Mouse (Mus musculus) lung, postnatal 4 days (tissue): Measurements from ENCODE around the gene Prss54.
"Not testable (repeated sequence)": the region's sequence is repeated elsewhere in the genome, so short reads cannot be mapped to it uniquely, and the experiment has no call there.

Experiments
- DNase-seq, 2 experiments: peaks; one replicate each; pipeline ENCODE4 v3.0.0; 2021

The Prss54 gene

DNA sequence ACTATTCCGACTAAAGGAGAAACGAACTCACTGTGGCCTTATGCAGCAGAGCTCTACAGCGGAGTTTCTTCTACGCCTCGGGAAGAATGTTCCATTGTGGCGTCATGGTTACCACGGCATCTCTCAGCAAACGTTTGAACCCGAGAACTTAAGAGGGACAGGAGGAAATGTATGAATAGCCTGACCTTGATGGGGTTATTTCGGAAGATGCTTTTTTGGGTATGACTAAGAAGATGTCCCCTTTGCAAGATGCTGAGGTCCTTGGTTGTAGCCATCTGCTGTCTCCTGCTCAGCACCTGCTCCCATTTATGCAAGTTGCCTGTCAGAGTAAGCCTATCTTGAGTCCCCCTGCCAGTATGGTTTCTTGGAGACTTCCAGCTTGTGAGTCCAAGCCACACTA lies at the start of gene Prss54:
Gene Prss54, minus strand, starts transcription at position 101 of the 400 bp plus-strand sequence.
- no peak for DNase-seq

DNA sequence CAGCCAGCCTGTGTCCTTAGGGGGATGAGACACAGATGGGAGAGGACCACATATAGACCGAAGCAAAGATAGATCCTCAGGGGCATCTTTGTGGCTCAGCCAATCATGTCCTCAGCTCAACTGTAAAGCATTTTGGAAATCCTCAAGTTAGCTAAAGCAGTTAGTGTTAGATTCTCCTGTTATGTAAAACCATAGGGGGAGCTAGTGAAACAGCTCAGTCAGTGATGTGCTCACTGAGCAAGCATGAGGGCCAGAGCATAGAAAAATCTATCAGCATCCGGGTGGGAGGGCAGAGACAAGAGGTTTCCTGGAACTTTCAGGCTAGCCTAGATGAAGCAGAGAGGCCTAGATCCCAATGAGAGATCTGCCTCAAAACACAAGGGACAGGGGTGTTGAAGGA lies 48.7 kb upstream of the Prss54 start:
- DNase-seq: no peak

DNA sequence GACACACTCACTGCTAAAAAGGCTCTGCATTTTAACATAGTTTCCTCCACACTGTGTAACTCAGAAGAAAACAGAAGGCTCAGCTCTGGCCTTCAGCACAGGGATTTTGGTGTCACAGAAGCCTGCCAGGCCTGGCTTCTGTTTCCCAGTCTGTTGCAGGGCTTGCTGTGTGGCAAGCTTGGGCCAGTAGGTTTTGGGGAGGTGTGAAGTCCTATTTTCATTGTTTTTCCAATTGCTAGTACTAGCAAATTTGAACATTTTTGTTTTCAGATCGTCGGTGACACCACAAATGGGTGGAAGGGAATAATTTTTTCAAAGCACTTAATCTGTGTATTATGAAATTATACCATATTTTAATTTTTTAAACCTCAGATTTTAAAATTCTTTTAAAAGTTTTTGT lies 43.9 kb upstream of the Prss54 start:
- DNase-seq: no peak

DNA sequence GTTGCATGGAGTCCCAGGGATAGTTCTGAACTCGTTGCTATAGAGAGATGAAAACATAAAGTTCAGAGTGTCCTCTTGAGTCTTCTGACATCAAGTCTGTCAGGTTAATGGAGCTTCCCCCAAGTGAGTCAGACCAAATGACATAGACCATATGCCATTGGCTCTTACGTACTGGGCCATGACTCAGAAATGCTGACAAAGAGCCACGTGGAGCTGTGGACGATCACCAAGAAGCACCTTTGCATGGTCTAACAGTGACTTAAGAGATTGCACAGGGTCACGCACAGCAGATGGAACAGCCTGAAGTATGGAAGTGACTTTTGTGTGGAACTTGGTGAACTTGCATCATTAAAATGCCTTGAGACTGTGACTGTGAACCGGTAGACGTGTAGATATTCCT lies 40.2 kb upstream of the Prss54 start:
- DNase-seq: no peak

DNA sequence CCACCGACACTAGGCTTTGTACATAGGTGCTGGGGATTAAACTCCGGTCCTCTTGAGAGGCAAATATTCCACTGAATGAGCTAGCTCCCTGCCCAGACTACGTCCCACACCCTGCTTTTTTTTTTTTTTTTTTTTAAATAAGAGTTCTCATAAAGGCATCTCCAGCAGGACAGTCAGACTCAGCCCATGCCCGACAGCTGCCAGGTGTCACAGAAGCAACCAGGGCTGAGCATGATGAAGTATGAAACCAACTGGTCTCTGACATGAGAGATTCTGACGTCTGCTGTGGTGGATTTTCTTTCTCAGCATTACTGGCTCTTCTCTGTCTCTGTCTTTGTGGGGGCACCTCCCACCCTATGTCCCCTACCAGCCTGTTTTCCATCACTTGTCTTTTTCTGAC lies 35.6 kb upstream of the Prss54 start:
- no peak for DNase-seq

DNA sequence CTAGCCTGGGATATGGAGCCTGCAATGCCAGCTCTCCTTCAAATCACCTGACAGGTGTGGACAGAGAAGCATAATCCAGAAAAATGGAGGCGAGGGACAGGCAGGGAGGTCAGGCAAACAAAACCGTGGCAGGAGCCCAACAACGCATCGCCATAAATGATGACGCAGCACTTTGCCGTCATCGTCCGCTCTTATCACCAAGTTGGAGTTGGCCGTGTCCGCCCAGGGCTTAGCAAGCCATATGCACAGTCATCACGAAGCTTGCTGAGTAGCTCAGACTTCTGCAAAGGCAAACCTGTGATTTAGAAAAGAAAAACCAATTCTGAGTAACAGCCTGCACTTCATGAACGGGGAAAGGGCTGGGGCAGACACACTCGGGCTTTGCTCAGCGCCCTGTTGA lies 34.6 kb upstream of the Prss54 start:
- DNase-seq: no peak

DNA sequence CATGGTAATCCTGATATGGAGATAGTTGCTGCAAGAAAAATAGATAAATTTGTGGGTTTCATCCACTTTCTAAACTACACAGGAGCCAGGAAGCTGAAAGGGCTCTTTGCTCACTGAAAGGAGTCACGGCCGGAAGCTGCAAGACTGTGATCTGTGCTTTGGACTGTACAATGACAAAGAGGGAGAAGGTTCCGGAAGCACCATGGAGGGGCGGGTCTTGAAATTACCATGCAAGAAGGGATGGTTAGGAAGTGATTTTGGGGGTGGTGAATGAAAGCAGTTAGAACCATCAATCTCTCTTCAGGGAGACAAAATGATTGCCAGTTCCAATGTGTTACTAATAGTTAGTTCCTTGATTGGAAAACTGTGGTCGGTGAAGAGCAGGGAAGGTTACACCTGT lies 33.3 kb upstream of the Prss54 start:
- DNase-seq: no peak

DNA sequence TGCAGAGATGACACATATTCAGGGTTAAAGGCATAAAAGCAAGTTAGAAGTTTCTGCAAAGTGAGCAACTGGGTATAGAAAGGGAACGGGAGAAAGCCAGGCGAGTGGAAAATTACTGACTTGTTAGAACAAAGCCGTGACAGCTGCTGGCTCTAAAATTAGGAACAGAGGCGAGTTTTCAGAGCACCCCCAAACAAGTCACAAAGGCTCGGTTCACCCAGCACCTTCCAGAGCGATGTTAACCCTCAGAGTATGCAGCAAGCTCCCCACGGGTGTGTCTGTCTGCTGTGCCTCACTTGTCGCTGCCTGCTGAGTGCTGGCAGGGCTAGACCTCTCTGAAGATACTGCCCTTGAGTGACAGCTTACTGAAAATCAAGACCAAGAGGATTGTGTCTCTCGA lies 31.1 kb upstream of the Prss54 start:
- DNase-seq: no peak

DNA sequence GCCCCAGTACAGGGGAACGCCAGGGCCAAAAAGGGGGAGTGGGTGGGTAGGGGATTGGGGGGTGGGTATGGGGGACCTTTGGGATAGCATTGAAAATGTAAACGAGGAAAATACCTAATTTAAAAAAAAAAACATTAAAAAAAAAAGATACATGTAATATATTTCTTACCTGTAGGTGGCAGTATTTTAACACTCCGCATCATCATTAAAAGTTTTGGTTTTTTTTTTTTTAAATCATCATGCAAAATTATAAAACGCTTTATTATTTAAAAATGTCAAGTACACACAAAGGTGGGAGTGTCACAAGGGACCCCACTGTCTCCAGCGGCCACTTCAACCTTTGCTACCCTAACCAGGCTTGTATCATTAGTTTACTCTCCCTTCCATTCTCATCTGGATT lies 30.4 kb upstream of the Prss54 start:
- not testable (repeated sequence) for DNase-seq

DNA sequence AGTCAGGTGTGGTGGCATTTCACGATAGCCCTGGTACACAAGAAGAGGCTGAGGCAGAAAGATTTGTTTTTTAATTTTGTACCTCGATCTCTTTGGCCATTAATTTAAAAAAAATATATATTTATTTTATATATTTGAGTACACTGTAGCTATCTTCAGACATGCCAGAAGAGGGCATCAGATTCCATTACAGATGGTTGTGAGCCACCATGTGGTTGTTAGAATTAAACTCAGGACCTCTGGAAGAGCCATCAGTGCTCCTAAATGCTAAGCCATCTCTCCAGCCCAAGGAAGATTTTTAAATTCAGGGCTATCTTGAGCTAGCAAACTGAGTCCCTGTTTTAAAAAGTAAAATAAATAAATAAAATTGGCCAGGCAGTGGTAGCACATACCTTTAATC lies 26.0 kb upstream of the Prss54 start:
- DNase-seq: no peak

DNA sequence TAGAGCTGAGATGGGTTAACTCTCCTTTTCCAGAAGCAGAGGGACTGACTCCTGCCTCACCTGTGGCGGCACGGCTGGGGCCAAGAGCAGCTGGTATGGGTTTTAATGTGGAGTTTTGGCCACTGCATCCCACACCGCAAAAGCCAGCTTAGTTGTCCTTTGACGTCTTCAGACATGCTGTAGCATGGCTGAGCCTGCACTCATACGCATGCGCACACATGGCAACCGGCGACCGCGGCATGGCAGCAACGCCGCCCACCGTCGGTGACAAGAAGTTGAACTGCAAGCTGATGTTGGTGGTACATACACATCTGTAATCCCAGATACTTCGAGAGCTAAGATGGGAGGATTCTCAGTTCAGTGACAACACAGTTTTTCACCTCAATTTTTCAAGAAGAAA lies 25.2 kb upstream of the Prss54 start:
- DNase-seq: no peak

DNA sequence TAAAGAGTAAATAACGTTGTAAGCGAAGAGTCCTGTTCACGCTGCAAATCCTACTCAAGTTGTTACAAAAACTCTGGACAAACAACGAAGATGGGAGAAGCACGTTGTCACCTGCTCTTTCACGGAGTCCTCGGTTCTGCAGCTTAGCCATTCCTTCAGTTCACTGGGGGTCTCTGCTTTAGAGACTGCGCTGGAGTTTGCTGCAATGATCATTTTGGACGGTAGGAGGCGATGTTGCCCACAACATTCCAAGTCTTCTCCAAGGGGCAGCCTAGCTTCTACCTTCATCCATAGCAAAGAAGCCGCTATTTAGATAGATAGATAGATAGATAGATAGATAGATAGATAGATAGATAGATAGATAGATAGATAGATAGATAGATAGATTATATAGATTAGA lies 23.7 kb upstream of the Prss54 start:
- DNase-seq: peak; percentile 45 to 73

DNA sequence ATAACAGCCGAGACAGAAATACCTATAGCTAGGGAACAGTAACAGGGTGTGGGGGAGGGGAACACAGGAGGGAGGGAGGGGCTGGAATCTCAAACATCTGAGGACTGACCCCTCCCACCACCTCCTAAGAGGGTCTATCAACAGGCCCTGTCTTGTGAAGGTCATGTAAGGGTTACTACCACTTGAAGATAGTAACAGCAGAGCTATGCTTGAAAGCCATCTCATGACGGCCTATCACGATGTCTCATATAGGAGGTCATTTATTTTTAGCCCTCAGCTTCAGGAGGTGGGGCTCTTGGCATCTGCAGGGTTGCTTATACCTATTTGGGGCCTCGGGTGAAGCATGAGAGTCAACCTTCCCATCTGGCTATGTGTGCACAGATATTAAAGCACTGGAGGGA lies 20.7 kb upstream of the Prss54 start:
- DNase-seq: no peak

DNA sequence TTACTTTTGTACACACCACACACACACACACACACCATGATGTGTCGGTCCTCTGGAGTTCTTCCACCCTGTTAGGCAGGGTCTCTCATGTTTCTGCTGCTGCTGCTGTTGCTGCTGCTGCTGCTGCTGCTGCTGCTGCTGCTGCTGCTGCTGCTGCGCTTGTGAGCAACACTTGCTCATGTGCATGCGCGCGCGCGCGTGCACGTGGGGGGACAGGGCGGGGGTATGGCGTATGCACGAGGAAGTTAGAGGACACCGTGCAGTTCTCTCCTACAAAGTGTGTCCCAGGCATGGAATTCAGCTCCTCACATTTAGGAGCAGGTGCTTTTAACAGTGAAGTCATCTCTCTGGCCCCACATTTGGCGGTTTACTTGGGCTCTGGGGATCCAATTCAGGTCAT lies 19.0 kb upstream of the Prss54 start:
- DNase-seq: no peak

DNA sequence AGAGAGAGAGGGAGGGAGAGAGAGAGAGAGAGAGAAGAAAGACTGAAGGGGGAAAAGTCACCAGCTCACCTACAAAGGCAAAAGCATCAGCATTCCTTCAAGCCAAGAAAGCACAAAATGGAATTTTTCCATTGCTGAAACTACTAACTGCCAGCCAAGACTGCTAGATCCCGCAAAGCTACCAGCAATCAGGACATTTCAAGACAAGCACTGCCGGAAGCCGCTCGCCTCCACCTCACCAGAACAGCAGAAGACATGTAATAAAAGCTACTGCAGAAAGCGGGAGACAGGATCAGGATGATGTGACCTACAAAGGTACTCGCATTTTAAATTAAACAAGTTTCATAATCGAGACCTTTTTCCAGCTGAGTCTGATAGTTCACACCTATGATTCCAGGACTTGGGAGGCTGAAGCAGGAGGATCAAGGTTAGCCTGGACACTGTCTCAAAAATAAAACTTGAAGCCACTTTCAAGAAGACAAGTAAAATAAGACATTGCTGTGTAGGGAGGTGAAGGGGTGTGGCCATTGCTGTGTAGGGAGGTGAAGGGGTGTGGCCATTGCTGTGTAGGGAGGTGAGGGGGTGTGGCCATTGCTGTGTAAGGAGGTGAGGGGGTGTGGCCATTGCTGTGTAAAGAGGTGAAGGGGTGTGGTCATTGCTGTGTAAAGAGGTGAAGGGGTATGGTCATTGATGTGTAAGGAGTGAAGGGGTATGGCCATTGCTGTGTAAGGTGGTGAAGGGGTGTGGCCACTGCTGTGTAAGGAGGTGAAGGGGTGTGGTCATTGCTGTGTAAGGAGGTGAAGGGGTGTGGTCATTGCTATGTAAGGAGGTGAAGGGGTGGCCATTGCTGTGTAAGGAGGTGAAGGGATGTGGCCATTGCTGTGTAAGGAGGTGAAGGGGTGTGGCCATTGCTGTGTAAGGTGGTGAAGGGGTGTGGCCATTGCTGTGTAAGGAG lies 17.6 kb upstream of the Prss54 start:
- no peak for DNase-seq

DNA sequence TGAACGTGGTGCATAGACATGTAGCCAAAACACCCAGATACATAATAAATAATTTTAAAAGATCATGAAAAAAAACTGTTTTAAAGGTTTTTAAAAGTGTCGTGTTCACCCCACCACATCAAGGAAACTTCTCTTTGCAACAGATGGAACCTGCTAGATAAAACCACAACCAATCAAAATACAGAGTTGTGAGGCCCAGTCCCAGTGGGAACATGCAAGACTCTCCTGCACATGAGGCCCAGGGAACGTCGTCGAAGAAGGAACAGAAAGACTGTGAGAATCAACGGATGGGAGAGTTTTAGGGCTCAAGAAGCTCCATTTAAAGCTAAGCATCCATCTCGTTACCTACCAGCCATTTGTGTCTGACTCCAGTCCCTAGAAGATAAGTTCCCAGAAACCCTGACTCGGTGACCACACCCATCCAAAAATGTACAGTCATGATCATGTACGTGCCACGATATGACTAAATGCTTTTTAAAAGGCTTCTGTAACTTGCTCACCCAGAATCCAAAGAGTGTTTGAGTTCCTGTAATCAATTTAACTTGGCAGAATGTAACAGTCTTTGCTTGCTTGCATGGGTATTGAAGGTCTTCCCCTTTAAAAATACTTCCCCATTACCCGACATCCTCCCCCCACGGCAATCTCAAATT lies 16.1 kb upstream of the Prss54 start:
- no peak for DNase-seq

DNA sequence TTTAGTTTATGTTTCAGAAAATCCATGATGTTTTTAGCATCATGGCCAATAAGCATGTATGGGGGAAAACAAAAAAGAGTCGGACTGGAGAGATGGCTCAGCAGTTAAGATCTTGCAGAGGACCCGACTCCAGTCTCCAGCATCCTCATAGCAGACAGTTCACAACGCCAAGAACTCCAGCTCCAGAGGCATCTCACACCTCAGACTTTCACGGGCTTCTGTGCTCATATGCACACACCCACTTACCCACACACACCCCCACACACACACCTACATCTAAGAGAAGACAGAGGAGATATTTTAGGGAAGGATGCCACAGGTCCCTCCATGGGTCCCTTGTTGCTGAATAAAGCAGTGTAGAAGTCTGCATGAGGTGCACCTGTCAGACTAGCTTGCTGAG lies 14.4 kb upstream of the Prss54 start:
- DNase-seq: no peak

DNA sequence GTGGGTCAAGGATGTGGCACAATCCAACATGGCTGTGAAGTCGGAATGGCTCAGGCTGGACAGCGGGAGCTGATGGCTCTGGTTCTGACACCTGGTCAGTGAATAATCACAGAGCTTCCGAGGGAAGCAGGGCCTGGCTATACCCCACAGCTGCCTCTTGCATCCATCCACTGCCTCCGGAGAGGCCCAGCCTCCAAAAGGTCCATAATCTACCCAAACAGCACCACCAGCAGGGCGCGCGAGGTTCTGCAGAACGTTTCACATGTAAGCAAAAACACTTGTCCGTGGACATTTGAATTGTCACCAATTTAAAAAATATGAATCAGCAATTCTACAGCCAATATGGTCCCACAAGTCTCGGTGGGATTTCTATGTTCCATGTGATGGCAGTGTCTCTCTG lies 13.1 kb upstream of the Prss54 start:
- DNase-seq: no peak

DNA sequence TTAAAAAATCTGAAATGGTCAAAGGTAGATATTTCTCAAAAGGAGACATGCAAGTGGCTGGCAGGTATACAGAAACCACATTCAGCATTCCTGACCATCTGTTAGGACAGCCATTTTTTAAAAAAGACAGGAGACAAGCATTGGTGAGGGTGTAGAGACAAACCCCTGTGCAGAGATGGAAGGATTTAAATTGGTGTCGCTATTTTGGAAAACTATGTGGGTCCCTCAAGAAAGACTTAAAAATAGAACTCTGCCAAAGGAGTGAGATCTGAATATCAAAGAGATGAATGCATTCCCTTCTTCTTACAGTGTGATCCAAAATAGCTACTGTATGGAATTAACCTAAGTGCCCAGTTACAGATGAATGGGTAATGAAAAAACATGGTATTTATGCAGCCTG lies 11.2 kb upstream of the Prss54 start:
- no peak for DNase-seq

DNA sequence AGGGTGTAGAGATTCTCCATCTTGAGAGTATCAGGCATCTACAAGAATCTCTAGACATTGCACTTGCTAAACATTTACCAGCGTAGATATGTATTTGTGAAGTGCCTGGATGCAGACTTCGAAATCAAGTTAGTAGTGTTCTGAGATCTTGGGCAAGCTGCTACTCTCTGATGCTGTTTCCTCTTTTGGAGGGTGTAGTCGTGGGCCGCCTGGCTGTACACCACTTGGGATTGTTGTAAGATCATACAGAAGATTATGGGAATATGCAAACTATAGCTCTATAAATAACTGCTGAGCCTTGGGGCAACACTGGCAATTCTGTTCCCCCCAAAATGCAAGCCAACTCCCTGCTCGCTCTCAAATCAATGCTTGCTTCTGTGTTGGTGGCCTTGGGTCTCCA lies 3.0 kb downstream of the Prss54 start:
- DNase-seq: no peak

DNA sequence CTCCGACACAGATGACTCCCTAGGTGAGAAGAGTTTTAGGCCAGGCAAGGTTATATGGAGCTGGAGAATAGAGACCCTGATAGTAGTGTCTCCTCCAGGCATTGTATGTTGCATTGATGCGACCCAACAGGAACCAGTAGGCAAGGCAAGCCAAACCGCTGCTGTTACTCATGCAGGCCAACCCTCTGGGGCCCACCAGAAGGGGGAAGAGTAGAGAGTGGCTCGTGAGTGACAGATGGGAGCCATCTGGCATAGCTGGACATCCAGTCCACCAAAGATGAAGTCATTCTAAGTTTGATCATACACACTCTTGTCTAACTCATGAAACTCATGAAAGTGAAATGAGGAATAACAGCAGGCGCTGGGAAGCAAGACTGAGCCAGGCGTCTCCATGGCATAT lies 9.3 kb downstream of the Prss54 start:
- peak; percentile 56 to 86 for DNase-seq

DNA sequence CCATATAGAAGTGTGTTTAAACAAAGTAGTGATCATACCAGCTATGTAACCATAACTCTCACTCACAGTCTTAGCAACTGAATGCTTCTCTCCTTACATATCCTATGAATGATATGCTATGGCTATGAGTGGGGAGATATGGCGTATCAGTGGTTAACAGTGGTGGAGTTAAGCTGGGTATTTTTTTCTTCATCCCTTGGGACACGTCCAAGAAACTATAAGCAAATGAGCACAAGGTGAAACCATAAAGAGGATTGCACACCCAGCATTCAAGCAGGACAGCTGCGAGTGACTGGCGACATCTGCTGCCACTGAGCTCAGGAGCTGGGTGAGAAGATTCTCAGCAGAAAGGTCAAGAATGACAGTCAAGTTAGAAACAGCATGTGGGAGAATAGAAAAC lies 9.9 kb downstream of the Prss54 start:
- peak in 1 of 2 experiments; percentile 73 for DNase-seq

DNA sequence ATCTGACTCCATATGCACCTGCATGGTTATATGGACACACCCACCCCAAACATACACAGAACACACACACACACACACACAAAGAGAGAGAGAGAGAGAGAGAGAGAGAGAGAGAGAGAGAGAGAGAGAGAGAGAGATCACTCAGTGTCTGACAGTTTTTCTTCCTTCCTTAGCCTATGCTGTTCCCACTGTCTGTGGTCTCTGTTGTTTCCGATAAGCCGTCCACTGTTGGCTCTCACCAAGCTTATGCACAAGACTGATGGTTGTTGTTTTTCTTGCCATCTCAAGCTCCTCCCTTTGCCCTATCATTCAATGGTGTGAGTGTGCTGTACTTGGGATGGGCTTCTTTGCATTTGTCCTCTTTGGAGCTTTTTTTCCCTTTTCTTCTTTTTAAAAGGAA lies 20.2 kb downstream of the Prss54 start:
- DNase-seq: no peak

DNA sequence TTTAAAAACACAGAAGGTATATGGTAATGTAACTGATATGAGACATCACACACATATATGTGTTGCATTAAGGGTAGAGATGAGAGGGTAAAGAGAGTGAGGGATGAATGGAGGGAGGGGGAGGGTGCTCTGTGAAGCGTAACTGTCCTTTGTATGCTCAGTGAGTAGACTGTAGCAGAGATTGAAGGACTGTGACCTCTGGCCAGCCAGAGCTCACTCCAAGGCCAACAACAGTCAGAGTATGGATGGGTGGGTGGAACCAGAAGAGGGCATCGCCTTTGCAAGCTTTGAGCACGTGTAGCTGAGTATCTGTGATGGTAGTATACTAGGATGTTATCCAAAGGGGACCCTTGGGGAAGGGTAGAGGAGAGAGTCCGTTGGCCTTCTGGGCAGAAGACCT lies 24.6 kb downstream of the Prss54 start:
- no peak for DNase-seq
